Mouse (Mus musculus): Measurements from ENCODE around the gene Ints5. TPM values are rescaled to one million over a fixed set of nuclear protein-coding genes. Genes with fewer than 3 reads are reported as not detected.
"Not testable (repeated sequence)": the region's sequence is repeated elsewhere in the genome, so short reads cannot be mapped to it uniquely, and the experiment has no call there.

The Ints5 gene
- polyA plus RNA-seq (2015; fragmentation: Nextera tagmentation; extraction: Ambion mirVana): 42.0 and 43.7 TPM in 2 replicates

DNA sequence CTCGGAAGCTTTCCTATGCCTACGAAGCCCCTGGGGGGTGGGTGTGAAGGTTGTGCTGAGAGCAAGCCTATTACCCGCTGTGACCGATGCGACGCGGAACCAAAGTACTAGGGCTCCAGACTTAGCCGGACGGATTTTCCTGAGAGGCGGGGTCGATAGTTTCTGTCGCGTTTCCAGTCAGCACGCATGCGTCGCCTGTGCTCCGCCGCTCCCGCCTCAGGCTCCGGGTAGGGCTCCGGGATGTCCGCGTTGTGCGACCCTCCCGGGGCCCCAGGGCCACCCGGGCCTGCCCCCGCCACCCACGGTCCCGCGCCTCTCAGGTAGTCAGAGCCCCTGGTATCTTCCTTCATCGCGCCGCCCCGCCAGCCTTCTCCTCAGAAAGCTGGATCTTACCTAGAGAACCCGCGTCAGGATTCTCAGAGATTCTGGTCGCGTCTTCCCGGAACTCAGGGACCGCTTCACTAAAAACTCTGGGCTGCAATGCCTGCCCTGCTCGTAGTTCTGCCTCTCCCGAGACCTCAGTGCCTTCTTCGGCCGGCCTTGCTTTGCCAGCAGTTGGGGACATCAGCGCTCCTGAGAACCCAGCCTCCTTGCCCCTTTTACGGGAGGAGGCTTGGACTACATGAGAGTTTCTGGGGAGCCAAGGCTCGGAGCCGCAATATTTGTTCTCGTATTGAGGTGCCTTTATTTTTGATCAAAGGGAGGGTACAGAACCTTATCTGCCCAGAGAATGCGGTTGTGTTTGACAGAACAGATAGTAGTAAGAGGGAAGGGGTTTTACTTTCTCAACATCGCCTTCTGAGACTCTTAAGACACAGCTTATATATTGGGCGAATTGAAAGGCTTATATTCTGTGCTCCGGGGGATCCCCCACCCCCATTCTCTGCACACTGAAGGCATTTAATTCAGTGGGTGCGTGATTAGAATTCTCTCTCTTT is at the start of gene Ints5:
Gene Ints5, plus strand, starts transcription at position 177 of the 938 bp plus-strand sequence.
- Histone ChIP-seq H3K4me2 (replicated peaks) (peak within 1 kb of the TSS; percentile 92), H3K4me1 (peaks cover 41% of the 10 kb centered on the region), H3K36me3 (peaks cover 25% of the 10 kb centered on the region), H3K4me3 (peak within 1 kb of the TSS; percentile 86), H3K27me3 (no peaks in the 10 kb centered on the region), H3K9ac (replicated peaks) (peak within 1 kb of the TSS; percentile 95), H3K27ac (replicated peaks) (peak within 1 kb of the TSS; percentile 87), H3K9me3 (no peaks in the 10 kb centered on the region)
- ATAC-seq (replicated peaks): peak; percentile 46
- 2% methylated on average over 54 of the region's 54 CpGs for WGBS

DNA sequence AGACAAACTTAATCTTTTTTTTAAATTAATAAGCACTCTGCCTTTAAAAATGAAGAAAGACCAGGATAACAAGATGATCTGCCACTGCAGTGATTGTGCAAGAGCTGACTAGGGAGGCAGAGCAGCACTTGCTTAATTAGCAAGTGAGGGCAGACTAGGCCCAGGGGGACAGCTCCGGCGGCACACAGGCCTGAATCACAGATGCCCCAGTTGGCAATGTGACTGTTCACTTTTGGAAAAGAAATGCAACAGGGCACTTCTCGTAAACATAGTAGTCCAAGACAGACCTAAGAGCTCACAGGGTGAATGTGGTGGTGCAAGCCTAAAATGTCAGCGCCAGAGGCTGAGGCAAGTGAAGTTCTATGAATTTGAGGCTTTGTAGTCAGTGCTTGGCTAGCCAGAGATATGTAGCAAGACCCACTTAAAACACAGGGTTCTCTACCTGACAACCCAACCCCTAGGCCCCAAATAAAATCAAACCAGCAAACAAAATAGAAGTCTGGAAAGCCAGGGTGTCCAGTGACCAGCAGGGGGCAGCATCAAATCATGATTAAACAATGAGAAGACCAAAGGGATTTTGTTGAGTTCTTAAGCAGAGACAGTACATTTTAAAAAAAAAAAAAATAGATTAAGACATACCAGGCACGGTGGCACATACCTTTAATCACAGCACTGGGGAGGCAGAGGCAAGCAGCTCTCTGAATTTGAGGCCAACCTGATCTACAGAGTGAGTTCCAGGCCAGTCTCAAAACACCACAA is 48.3 kb upstream of the Ints5 start:
- ATAC-seq (replicated peaks): no peak
- Histone ChIP-seq H3K4me3 (no peak overlapping the region), H3K27ac (replicated peaks) (no peak overlapping the region), H3K27me3 (no peaks in the 10 kb centered on the region), H3K4me1 (peaks cover 20% of the 10 kb centered on the region), H3K9ac (replicated peaks) (no peak overlapping the region), H3K4me2 (replicated peaks) (no peak overlapping the region), H3K36me3 (peaks cover 50% of the 10 kb centered on the region), H3K9me3 (no peaks in the 10 kb centered on the region)
- WGBS: 55% methylated on average over 5 of the region's 5 CpGs

DNA sequence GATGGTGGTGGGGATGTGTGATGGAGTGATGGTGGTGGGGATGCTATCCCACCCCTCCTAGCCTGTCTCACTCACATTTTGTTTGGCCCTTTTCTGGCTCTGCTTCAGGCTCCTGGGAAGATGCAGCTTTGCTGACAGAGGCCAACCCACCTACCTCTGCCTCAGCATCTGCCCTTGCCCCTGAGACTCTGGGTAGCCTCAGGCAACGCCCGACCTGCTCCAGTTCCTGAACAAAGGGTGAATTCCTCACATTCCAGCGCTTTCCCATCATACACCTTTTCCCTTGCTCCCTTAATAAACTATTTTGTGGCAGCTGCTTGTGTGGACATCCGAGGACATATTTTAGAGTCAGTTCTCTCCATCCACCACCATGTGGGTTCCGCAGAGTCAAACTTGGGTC is 44.4 kb upstream of the Ints5 start:
- H3K27ac ChIP-seq (replicated peaks): no peak overlapping the region
- peaks cover 40% of the 10 kb centered on the region for H3K36me3 ChIP-seq
- no peaks in the 10 kb centered on the region for H3K9me3 ChIP-seq
- no peaks in the 10 kb centered on the region for H3K4me1 ChIP-seq
- WGBS: 86% methylated on average over 5 of the region's 5 CpGs
- ATAC-seq (replicated peaks): no peak
- H3K9ac ChIP-seq (replicated peaks): no peak overlapping the region
- H3K4me3 ChIP-seq: no peak overlapping the region
- no peak overlapping the region for H3K4me2 ChIP-seq (replicated peaks)
- H3K27me3 ChIP-seq: no peaks in the 10 kb centered on the region

DNA sequence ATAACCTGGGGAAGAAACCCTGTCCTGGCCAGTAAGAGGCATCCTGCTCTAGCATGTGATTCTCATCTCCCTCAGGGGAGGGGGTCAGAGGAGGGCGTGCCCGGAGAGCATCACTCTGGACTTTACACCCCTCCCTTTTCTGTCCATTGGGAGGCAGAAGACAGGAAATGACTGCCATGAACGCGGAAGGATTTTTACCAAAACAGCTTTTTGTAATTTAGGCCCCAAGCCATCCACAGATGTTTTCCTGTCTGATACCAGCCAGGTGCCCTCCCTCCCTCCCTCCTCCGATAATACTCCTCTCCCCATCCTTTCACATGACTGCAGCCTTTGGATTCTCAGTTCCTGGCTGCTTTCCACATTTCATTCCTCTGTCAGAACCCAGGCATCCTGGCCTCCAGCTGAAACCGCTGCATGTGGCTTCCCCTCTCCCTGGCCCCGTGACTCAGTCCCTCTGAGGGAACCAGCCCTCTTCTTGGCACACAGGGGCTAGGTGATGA is 42.4 kb upstream of the Ints5 start, which contains the start of gene Lrrn4cl:
Gene Lrrn4cl, plus strand, starts transcription at position 367 of the 500 bp plus-strand sequence.
- Histone ChIP-seq H3K36me3 (peaks cover 37% of the 10 kb centered on the region), H3K4me3 (no peak within 1 kb of the TSS), H3K4me1 (no peaks in the 10 kb centered on the region), H3K27ac (replicated peaks) (no peak within 1 kb of the TSS), H3K9me3 (no peaks in the 10 kb centered on the region), H3K27me3 (no peaks in the 10 kb centered on the region), H3K4me2 (replicated peaks) (no peak within 1 kb of the TSS), H3K9ac (replicated peaks) (no peak within 1 kb of the TSS)
- no peak for ATAC-seq (replicated peaks)
- WGBS: 43% methylated on average over 7 of the region's 7 CpGs

DNA sequence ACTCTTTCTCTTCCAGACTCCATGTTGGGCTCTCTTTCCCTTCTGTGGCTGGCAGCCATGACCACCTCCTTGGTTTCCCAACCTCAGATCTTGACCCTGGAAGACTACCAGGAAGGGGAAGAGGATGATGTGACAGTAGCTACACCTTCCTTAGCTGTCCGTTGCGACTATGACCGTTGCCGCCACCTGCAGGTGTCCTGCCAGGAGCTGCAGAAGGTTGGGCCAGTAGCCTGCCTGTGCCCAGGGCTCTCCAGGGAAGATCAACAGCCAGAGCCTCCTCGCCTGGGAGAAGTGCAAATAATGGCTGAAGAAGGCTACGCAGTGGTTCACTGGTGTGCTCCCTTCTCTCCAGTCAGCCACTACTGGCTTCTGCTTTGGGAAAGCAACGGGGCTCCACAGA is 41.2 kb upstream of the Ints5 start:
- Histone ChIP-seq H3K36me3 (peaks cover 25% of the 10 kb centered on the region), H3K4me1 (no peaks in the 10 kb centered on the region), H3K27me3 (no peaks in the 10 kb centered on the region), H3K4me3 (no peak overlapping the region), H3K9ac (replicated peaks) (no peak overlapping the region), H3K27ac (replicated peaks) (no peak overlapping the region), H3K4me2 (replicated peaks) (no peak overlapping the region), H3K9me3 (no peaks in the 10 kb centered on the region)
- 45% methylated on average over 7 of the region's 7 CpGs for WGBS
- ATAC-seq (replicated peaks): no peak

DNA sequence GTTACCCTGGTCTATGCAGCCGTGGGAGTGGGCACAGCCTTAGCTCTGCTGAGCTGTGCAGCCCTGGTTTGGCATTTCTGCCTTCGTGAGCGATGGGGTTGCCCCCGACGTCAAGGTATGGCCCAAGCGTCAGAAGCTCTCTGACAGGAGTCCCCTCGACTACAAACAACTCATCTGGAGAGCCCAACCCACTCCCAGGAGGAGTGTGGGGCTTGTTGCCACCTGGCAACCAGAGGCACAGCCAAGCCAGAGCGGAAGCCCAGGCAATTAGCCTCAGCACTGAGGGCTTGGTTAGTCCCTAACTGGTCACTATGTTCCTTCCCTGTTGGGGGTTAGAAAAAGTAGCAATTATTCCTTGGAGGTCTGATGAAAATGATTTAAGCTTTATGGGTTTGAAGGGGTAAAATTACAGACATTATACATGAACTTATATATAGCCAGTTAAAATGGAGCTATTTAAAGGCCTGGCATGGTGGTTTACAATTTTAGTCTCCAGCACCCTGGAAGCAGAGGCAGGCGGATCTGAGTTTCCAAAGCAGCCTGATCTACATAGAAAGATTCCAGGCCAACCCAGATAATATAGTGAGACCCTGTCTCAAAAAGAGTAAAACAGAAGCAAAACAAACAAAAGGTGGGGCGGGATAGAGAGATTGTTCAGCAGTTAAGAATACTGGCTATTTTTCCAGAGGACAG is 40.4 kb upstream of the Ints5 start:
- WGBS: 61% methylated on average over 10 of the region's 10 CpGs

DNA sequence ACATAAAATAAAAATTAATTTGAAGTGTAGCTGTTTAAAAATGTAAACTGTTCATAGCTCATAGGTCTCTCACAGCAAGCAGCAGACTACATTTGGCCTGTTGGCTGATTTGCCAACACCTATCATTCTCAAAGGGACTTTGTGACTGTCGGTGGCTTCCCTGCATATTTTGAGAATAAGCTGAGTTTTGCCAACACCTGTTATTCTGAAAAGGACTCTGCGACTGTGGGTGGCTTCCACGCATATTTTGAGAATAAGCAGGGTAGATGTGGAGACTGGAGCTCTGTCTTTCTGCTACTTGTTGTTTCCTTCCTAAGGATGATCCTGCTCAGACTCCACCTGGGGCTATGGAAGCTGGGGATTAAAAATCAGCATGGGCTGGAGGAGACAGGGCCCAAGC is 39.7 kb upstream of the Ints5 start:
- Histone ChIP-seq H3K4me2 (replicated peaks) (no peak overlapping the region), H3K36me3 (peaks cover 12% of the 10 kb centered on the region), H3K9me3 (no peaks in the 10 kb centered on the region), H3K4me3 (no peak overlapping the region), H3K4me1 (no peaks in the 10 kb centered on the region), H3K27ac (replicated peaks) (no peak overlapping the region), H3K9ac (replicated peaks) (no peak overlapping the region), H3K27me3 (no peaks in the 10 kb centered on the region)
- 82% methylated on average over 3 of the region's 3 CpGs for WGBS
- ATAC-seq (replicated peaks): no peak

More for the DNA sequence above, 40.4 kb upstream of the Ints5 start:
- Histone ChIP-seq H3K4me2 (replicated peaks) (no peak overlapping the region), H3K9ac (replicated peaks) (no peak overlapping the region), H3K27ac (replicated peaks) (no peak overlapping the region), H3K4me1 (no peaks in the 10 kb centered on the region), H3K27me3 (no peaks in the 10 kb centered on the region), H3K4me3 (no peak overlapping the region), H3K9me3 (no peaks in the 10 kb centered on the region), H3K36me3 (peaks cover 18% of the 10 kb centered on the region)
- ATAC-seq (replicated peaks): no peak

DNA sequence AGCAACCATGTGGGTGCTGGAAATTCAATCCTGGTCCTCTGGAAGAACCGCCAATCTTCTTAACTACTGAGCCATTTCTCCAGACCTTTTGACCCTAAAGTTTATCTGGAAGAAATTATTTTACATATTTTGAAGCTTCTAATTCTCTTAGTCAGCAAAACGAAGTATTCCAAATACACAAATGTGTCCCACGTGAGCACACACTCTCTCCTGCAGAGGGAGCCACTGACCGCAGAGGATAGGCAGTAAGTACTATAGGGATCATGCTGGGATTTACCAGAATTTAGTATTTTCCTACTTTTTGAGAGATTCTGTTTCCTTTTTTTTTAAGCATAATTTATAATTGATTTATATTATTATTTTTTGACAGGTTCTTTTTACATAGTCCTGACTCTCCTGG is 35.1 kb upstream of the Ints5 start:
- ATAC-seq (replicated peaks): no peak
- Histone ChIP-seq H3K9ac (replicated peaks) (no peak overlapping the region), H3K4me2 (replicated peaks) (no peak overlapping the region), H3K27ac (replicated peaks) (no peak overlapping the region), H3K27me3 (no peaks in the 10 kb centered on the region), H3K9me3 (no peaks in the 10 kb centered on the region), H3K4me3 (no peak overlapping the region), H3K36me3 (no peaks in the 10 kb centered on the region), H3K4me1 (no peaks in the 10 kb centered on the region)
- 50% methylated on average over 4 of the region's 4 CpGs for WGBS

DNA sequence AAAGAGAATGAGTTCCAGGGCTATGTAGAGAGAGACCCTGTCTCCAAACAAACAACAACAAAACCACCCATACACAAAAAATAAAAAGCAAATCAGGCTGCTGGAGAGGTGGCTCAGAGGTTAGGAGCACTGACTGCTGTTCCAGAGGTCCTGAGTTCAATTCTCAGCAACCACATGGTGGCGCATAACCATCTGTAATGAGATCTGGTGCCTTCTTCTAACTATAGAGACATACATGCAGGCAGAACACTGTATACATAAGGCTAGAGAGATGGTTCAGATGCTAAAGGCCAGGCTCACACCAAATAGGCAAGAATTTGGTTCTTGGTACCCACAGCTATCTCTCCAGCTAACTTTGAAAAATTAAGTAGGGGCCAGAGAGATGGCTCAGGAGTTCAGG is 33.8 kb upstream of the Ints5 start:
- no peak for ATAC-seq (replicated peaks)
- Histone ChIP-seq H3K27me3 (no peaks in the 10 kb centered on the region), H3K4me3 (no peak overlapping the region), H3K9ac (replicated peaks) (no peak overlapping the region), H3K36me3 (no peaks in the 10 kb centered on the region), H3K4me2 (replicated peaks) (no peak overlapping the region), H3K4me1 (no peaks in the 10 kb centered on the region), H3K27ac (replicated peaks) (no peak overlapping the region), H3K9me3 (no peaks in the 10 kb centered on the region)
- 16% methylated on average over 1 of the region's 1 CpGs for WGBS

DNA sequence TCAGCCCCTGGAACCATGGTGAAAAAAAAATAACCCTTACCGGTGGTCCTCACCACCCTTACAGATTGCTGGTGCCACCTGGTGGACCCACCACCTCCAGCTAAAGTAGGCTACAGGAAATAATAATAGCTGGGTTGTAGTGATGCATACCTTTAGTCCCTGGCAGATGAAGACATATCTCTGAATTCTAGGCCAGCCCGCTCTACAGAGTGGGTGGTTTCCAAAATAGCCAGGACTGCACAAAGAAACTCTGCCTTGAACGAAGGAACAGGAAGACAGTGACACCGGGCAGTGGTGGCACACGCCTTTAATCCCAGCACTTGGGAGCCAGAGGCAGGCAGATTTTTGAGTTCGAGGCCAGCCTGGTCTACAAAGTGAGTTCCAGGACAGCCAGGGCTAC is 28.5 kb upstream of the Ints5 start:
- H3K4me1 ChIP-seq: no peaks in the 10 kb centered on the region
- H3K9me3 ChIP-seq: no peaks in the 10 kb centered on the region
- H3K36me3 ChIP-seq: no peaks in the 10 kb centered on the region
- 84% methylated on average over 6 of the region's 6 CpGs for WGBS
- H3K4me2 ChIP-seq (replicated peaks): no peak overlapping the region
- H3K27me3 ChIP-seq: no peaks in the 10 kb centered on the region
- ATAC-seq (replicated peaks): no peak
- H3K27ac ChIP-seq (replicated peaks): no peak overlapping the region
- H3K4me3 ChIP-seq: no peak overlapping the region
- no peak overlapping the region for H3K9ac ChIP-seq (replicated peaks)

DNA sequence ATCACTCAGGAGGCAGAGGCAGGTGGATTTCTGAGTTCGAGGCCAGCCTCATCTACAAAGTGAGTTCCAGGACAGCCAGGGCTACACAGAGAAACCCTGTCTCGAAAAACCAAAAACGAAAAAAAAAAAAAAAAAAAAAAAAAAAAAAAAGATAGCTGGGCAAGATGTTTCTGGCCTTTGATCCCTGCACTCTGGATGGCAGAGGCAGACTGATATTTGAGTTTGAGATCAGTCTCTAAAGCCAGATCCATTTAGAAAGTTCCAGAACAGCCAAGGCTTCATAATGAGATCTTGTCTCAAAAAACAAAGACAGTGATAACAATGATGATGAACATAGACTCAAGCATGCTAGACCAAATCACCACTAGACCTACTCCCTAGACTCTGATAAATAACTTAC is 22.4 kb upstream of the Ints5 start:
- not testable (repeated sequence) for H3K4me3 ChIP-seq; H3K27me3 ChIP-seq; H3K9ac ChIP-seq (replicated peaks); H3K4me2 ChIP-seq (replicated peaks); ATAC-seq (replicated peaks); H3K9me3 ChIP-seq; H3K27ac ChIP-seq (replicated peaks)
- WGBS: 71% methylated on average over 3 of the region's 3 CpGs
- H3K36me3 ChIP-seq: peaks cover 22% of the 10 kb centered on the region
- H3K4me1 ChIP-seq: peaks cover 18% of the 10 kb centered on the region
